Mouse (Mus musculus): ENCODE data around the gene Bahd1.

The Bahd1 gene

DNA sequence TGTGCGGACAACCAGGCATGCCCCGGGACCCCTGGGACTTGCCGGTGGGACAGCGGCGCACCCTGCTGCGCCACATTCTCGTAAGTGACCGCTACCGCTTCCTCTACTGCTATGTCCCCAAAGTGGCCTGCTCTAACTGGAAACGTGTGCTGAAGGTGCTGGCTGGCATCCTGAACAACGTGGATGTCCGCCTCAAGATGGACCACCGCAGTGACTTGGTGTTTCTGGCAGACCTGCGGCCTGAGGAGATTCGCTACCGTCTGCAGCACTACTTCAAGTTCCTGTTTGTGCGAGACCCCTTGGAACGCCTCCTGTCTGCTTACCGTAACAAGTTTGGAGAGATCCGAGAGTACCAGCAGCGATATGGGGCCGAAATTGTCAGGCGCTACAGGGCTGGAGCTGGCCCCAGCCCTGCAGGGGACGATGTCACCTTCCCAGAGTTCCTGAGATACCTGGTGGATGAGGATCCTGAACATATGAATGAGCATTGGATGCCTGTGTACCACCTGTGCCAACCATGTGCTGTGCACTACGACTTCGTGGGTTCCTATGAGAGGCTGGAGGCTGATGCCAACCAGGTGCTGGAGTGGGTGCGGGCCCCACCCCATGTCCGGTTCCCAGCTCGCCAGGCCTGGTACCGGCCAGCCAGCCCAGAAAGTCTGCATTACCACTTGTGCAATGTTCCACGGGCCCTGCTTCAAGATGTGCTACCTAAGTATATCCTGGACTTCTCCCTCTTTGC, 27.0 kb downstream of the Bahd1 start:
- no peak for DNase-seq (ENCODE audit: low spot score in 2 of 2)

DNA sequence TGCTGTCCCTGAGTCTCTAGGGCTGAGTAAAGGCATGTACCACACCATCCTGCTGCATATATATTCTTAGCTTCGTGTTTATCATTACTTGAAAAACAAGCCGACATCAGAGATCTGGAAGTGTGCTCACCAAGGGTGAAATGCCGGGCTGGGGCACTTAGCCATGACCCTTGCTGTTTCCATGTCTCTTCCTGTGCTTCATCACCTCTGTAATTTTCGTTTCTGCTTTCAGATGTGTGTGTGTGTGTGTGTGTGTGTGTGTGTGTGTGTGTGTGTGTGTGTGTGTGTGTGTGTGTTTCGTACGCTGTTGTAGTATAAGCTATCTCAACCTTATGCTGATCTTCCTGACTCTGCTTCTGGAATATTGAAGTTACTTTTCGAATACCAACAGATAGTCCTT, 41.2 kb downstream of the Bahd1 start:
- no peak for DNase-seq (ENCODE audit: low spot score in 2 of 2)

- no peak for DNase-seq (ENCODE audit: low spot score in 2 of 2)
These were observed 43.1 kb downstream of the Bahd1 start for GRCm38 (mm10) chr2:118943232-118943631.

GRCm38 (mm10) chr2:118948818-118949217, 48.6 kb downstream of the Bahd1 start:
- no peak for DNase-seq (ENCODE audit: low spot score in 2 of 2)

DNA sequence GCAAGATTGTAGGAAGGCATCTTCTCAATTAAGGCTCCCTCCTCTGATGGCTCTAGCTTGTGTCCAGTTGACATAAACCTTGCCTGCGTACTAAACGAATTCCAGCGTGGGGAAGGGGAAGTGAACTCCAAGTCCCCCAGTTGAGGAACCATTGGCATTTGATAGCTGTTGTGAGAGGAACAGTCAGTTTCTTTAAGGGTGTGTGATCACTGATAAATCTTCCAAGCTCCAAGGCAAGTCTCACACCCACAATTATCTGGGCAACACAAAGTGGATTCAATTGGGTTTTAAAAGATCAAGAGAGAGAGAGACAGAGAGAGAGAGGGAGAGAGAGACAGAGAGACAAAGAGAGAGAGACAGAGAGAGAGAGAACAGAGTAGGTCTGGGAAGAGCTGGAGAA, 49.5 kb downstream of the Bahd1 start:
- no peak for DNase-seq (ENCODE audit: low spot score in 2 of 2)

- no peak for DNase-seq (ENCODE audit: low spot score in 2 of 2)
These were observed 56.3 kb downstream of the Bahd1 start for GRCm38 (mm10) chr2:118956497-118956896.

DNA sequence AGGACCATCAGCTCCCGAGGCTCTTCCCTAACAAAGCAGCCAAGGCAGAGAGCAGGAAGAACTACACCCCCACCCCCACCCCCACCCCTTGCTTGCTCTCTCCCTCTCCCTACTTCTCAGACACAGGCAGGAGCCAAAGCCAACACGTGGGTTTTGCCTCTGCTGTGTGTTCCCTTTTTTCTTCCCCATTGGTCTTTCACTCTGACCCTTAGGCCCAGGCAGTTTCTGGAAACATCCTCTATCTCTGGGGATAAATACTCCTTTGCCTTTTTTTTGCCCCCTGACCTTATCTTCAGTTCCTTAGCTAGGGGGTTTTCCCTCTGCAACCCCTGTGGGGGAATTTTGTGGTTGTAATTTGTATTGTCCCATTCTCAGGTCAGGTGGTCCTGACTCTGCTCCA, 59.5 kb downstream of the Bahd1 start:
- DNase-seq (ENCODE audit: low spot score in 2 of 2) = no peak

GRCm38 (mm10) chr2:118960413-118960812, 60.2 kb downstream of the Bahd1 start:
- DNase-seq (ENCODE audit: low spot score in 2 of 2) = no peak

- no peak for DNase-seq (ENCODE audit: low spot score in 2 of 2)
These were observed 61.4 kb downstream of the Bahd1 start for GRCm38 (mm10) chr2:118961546-118961945.

GRCm38 (mm10) chr2:118963007-118963675, 63.0 kb downstream of the Bahd1 start:
- no peak for DNase-seq (ENCODE audit: low spot score in 2 of 2)

DNA sequence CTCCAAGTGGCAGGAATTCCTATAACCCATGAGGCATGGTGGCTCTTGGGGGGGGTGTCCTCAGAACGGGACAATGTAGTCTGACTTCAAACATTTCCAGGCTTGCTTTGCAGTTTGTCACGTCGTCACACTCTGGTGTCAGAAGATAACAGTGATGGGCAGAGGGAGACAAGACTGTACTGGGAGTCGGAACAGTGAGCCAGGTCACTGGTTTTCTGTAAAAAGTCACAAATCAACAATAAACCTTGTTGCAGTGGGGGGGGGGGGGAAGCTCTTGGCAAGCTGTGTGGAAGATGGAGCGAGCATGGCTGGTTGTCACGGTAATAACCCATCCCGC, 63.5 kb downstream of the Bahd1 start:
- DNase-seq (ENCODE audit: low spot score in 2 of 2) = no peak

DNA sequence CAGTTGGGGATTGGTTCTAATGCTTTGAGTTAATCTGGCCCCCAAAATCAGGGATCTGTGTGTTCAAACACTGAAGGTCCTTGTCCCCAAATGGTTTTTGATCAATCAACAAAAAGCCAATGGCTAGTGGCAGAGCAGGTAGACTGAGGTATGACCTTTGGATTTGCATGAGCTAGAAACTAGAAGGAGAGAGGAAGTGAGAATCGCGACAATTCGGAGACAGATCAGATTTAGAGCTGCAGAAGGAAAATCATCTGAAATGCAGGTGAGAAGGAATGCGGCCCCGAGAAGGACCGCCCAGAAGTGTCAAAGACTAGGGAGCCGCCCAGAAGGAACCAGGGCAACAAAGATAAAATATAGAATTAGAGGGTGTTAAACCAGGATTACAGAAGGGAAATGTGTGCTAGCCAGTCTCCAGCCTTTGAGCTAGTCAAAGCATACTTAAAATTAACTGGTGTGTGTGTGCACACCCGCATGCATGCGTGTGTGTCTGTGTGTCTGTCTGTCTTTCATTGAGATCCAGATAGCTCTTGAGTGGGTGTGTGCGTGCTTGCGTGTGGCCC, 69.5 kb downstream of the Bahd1 start:
- no peak for DNase-seq (ENCODE audit: low spot score in 2 of 2)

GRCm38 (mm10) chr2:118972048-118972447, 71.9 kb downstream of the Bahd1 start:
- DNase-seq (ENCODE audit: low spot score in 2 of 2) = no peak

DNA sequence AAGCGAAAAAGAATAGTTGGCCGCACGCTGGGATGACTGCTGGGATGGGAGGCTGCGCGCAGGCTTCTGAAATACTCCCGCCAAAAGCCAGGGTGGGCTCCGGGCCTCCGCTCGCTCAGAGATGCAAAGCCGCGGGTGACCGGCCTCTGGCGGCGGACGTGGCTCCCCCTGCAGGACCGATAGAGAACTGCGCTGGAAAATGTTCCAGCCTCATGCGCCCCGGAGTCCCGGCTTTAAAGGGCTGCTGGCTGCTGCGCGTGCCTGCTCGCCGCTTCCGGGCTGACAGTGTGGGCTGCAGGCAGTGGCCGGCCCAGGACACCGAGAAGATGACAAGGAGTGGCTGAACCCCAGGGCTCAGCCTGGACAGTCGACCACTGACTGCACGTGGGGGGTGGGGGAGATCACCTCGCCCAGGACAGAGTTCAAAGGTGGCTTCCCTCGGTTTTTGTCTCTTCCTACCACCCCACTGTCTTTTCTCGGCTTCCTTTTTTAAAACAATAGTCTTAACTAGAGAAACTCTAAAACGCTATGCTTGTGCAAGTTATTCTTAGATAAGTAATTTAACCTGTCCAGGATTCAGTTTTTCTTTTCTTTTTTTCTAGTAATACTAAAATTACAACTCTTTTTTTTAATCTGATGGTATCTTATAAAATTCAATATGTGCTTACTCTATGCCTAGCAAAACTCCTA, 72.7 kb downstream of the Bahd1 start:
- DNase-seq (ENCODE audit: low spot score in 2 of 2) = peak; percentile 47 to 70

Data from right cerebral cortex, postnatal 36 days (tissue).